Mouse (Mus musculus): Measurements from ENCODE around the gene Zmynd19. TPM values are rescaled to one million over a fixed set of nuclear protein-coding genes. Genes with fewer than 3 reads are reported as not detected.
"Not testable (repeated sequence)": the region's sequence is repeated elsewhere in the genome, so short reads cannot be mapped to it uniquely, and the experiment has no call there.

Zmynd19 gene
- polyA plus RNA-seq, 1 experiment from 2014 or later, result 22.4 TPM

DNA sequence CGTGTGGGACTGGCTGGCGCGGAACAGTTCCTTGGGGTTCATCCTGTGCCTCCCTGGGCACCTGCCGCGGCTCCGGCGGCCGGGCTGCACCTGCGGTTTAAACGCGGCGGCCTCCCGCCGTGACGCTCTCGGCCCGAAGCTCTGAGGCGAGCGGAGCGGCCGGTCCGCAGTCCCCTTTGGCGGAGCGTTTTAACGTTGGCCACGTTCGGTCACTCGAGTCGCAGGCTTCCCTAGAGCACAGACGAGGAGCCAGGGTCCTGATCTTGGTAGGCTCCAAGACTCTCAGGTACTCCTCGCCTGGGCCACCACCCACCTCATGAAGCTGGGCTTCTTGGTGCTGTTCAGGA is 570 bp downstream of the Zmynd19 start:
- peak overlapping the region; percentile 78 for H3K9ac ChIP-seq
- H3K4me3 ChIP-seq, result peak overlapping the region; percentile 98
- peak overlapping the region; percentile 87 for H3K4me2 ChIP-seq (replicated peaks)
- H3K27me3 ChIP-seq, result no peaks in the 10 kb centered on the region
- peaks cover 9% of the 10 kb centered on the region; the same call in 1 of the 2 replicates for H3K4me1 ChIP-seq
- H3K36me3 ChIP-seq, result peaks cover 34% of the 10 kb centered on the region
- no peak overlapping the region for H3K27ac ChIP-seq
- WGBS, result 0% methylated on average over 22 of the region's 31 CpGs
- H3K9me3 ChIP-seq, result no peaks in the 10 kb centered on the region
- no peak for ATAC-seq (ENCODE audit: insufficient number of reproducible peaks, insufficient read depth, low FRiP score, low TSS enrichment)

DNA sequence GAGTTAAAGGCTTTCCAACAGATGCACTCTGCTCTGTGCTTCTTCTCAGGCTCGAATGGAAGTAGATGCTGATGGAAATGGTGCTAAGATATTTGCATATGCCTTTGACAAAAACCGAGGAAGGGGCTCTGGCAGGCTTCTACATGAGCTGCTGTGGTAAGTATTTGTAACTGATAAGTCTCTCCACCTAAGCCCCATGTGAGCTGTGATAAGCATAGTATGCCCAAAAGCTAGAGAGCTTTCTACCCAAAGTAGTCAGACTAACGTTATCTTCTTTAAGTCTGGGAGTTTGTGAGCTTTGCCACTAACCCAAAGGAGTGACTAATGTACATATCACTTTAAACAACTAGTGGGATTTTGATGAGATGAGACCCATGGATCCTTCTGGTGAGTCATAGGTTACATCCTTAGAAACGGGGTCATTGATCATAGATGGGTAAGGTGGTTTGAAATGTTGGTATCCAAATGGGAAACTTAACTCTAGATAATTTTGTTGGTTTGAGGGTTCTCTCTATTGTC is 3.0 kb downstream of the Zmynd19 start:
- Histone ChIP-seq H3K36me3 (peaks cover 57% of the 10 kb centered on the region), H3K9ac (no peak overlapping the region)

DNA sequence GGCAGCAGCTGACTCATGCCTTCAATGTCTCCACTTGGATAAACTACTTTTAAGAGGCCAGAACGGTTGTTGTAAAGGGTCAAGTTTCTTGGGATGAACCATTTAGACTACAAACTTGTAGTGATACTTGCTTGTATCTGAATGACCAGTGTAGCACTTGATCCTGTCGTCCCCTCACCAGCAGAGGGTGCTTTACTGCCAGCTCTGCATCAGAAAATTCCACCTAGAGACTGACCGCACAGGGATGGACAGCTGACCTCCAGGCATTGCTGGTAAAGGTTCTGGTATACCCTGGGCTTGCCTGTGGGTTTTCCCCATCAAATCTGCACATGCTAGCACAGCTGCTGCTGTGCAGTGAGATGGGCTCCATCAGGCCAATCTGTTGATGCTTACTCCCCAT is 11.3 kb downstream of the Zmynd19 start:
- Histone ChIP-seq H3K27me3 (no peaks in the 10 kb centered on the region), H3K4me2 (replicated peaks) (no peak overlapping the region), H3K9me3 (no peaks in the 10 kb centered on the region), H3K4me3 (no peak overlapping the region), H3K9ac (no peak overlapping the region), H3K27ac (no peak overlapping the region), H3K36me3 (peaks cover 59% of the 10 kb centered on the region), H3K4me1 (peaks cover 5% of the 10 kb centered on the region)
- 28% methylated on average over 3 of the region's 3 CpGs for WGBS
- ATAC-seq (ENCODE audit: insufficient number of reproducible peaks, insufficient read depth, low FRiP score, low TSS enrichment), result 0 out of 2 replicates have a peak, but pooled peaks have one; percentile 23

More for the DNA sequence above, 3.0 kb downstream of the Zmynd19 start:
- H3K4me1 ChIP-seq, result peaks cover 9% of the 10 kb centered on the region; the same call in 1 of the 2 replicates
- 88% methylated on average over 4 of the region's 4 CpGs for WGBS
- H3K9me3 ChIP-seq, result no peaks in the 10 kb centered on the region
- no peak overlapping the region for H3K27ac ChIP-seq
- no peak for ATAC-seq (ENCODE audit: insufficient number of reproducible peaks, insufficient read depth, low FRiP score, low TSS enrichment)
- H3K4me3 ChIP-seq, result no peak overlapping the region
- H3K4me2 ChIP-seq (replicated peaks), result no peak overlapping the region
- H3K27me3 ChIP-seq, result no peaks in the 10 kb centered on the region

DNA sequence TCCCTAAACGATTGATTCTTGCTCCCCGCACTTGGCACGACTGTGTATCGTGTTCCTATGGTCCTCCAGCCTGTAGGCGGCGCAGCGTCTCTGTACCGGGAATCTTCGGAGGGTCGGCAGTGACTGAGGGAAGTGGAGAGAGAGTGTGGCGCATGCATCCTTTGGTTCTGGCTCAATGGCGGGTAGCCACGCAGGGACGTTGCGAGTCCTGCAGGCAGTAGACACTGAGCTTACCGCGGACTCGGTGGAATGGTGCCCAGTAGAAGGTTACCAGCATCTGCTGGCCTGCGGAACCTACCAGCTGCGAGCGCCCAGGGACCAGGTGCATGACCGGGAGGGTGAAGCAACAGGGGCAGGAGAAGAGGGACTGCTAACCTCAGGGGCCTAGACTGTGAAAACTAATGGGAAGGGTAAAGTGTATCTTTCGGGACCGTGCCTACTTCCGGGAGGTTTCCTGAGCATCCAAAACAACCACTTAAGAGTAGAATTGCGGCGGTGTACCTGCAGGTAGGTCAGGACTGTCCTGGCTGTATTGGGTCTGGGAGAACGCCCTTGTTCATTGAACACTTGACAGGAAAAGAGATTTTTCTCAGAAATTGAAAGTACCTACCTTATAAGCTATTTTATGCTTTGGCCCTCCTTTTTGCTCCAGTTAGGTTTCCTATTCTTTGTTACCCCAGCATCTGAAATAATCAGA is 12.9 kb downstream of the Zmynd19 start, which contains the start of gene Dph7:
TSS of gene Dph7 (plus strand) at position 97 of the 697 bp plus-strand sequence.
- Histone ChIP-seq H3K27ac (no peak within 1 kb of the TSS), H3K9ac (peak within 1 kb of the TSS; percentile 78), H3K4me3 (peak within 1 kb of the TSS; percentile 74), H3K27me3 (no peaks in the 10 kb centered on the region), H3K4me1 (peaks cover 5% of the 10 kb centered on the region), H3K4me2 (replicated peaks) (peak within 1 kb of the TSS; percentile 71), H3K36me3 (peaks cover 54% of the 10 kb centered on the region), H3K9me3 (no peaks in the 10 kb centered on the region)
- WGBS, result 2% methylated on average over 28 of the region's 28 CpGs
- peak; percentile 77 for ATAC-seq (ENCODE audit: insufficient number of reproducible peaks, insufficient read depth, low FRiP score, low TSS enrichment)

DNA sequence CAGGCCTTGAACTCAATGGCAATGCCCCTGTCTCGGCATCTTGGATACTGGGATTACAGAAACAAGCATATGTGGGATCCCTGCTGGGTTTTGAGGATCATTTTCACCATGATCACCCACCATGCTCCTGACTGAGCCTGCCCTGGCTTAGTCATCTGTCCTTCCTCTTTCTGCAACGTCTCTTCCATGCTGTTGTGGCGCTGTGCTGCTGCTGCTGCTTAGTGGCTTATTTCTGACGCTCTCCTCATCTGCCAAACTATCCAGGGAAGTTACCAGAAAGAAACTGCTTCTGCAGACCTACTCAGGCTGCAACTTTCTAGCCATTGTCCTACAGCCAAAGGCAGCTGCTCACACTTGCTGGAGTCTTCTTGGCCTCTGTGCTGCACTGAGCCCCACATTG is 20.8 kb downstream of the Zmynd19 start:
- Histone ChIP-seq H3K27me3 (no peaks in the 10 kb centered on the region), H3K4me3 (no peak overlapping the region), H3K36me3 (peaks cover 70% of the 10 kb centered on the region), H3K9me3 (no peaks in the 10 kb centered on the region), H3K4me2 (replicated peaks) (no peak overlapping the region), H3K9ac (no peak overlapping the region), H3K4me1 (peaks cover 11% of the 10 kb centered on the region; the same call in 1 of the 2 replicates), H3K27ac (no peak overlapping the region)
- ATAC-seq (ENCODE audit: insufficient number of reproducible peaks, insufficient read depth, low FRiP score, low TSS enrichment), result no peak
- 89% methylated on average over 4 of the region's 4 CpGs for WGBS

DNA sequence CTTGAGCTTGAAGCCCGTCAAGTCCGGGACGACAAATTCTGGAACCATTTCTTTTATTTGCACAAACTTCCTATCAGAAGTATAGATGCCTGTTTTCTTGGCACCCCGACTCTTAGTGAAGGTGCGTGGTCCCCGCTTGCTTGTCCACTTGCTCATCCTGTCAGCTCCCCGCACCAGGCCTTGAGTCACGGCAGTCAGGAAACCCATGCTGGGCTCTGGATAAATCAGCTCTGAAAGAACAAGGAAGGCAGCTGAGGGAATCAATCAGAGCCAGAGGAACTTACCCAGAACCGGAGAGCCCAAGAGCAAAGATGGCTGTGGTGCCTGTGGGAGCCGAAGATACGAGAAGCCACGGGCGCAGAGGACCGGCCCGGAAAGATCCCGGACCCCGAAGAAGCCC is 24.9 kb downstream of the Zmynd19 start:
- Histone ChIP-seq H3K4me2 (replicated peaks) (peak overlapping the region; percentile 94), H3K4me1 (peaks cover 17% of the 10 kb centered on the region; the same call in 1 of the 2 replicates), H3K27ac (peak overlapping the region; percentile 93), H3K4me3 (peak overlapping the region; percentile 80), H3K36me3 (peaks cover 38% of the 10 kb centered on the region), H3K9ac (peak overlapping the region; percentile 71)
- not testable (repeated sequence) for H3K9me3 ChIP-seq; H3K27me3 ChIP-seq; ATAC-seq (ENCODE audit: insufficient number of reproducible peaks, insufficient read depth, low FRiP score, low TSS enrichment)
- WGBS, result 1% methylated on average over 17 of the region's 17 CpGs

DNA sequence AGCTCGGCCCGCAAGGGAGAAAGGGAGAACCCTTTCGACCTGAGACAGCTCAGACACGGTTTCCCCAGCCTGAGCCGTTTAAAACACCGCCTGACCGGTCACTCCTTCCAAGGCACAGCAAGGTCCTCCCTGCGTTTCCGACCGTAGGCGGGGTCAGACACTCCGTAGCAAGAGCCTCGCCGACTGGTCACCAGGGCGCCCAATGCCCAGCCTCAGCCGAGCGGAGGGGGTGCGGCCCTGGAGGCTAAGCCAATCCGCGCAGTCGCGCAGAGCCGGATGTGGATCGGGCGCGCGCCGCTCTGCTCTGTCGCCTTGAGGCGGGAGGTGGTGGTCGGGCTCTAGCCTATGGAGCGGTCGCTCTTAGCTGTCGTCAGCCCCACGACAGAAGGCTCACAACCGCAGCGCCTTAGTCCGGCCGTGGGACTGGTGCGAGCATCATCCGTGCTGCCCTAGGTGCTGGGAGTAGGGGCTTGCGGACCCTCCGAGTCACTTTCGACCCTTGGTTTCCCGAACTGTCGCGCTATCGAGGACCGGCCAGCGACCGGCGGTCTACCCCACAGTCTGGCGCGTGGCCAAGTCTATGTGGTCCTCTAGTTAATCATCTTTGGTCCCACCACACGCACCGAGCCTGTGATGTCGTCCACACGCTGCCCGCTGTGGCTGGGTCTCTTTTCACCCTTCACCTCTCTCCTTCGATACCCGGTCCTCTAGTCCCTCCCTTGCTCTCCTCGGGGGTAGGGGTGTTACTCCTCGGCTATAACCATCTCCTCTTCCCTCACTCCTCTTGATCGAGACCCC is 25.5 kb downstream of the Zmynd19 start, which contains the start of gene Mrpl41:
TSS of gene Mrpl41 (minus strand) at position 193 of the 798 bp plus-strand sequence.
- ATAC-seq (ENCODE audit: insufficient number of reproducible peaks, insufficient read depth, low FRiP score, low TSS enrichment), result peak; percentile 99
- peak within 1 kb of the TSS; percentile 80 for H3K4me3 ChIP-seq
- H3K9me3 ChIP-seq, result no peaks in the 10 kb centered on the region
- H3K36me3 ChIP-seq, result peaks cover 32% of the 10 kb centered on the region
- H3K4me1 ChIP-seq, result peaks cover 17% of the 10 kb centered on the region; the same call in 1 of the 2 replicates
- peak within 1 kb of the TSS; percentile 93 for H3K27ac ChIP-seq
- peak within 1 kb of the TSS; percentile 94 for H3K4me2 ChIP-seq (replicated peaks)
- under 1% methylated on average over 64 of the region's 64 CpGs for WGBS
- peak within 1 kb of the TSS; percentile 71 for H3K9ac ChIP-seq
- H3K27me3 ChIP-seq, result no peaks in the 10 kb centered on the region

DNA sequence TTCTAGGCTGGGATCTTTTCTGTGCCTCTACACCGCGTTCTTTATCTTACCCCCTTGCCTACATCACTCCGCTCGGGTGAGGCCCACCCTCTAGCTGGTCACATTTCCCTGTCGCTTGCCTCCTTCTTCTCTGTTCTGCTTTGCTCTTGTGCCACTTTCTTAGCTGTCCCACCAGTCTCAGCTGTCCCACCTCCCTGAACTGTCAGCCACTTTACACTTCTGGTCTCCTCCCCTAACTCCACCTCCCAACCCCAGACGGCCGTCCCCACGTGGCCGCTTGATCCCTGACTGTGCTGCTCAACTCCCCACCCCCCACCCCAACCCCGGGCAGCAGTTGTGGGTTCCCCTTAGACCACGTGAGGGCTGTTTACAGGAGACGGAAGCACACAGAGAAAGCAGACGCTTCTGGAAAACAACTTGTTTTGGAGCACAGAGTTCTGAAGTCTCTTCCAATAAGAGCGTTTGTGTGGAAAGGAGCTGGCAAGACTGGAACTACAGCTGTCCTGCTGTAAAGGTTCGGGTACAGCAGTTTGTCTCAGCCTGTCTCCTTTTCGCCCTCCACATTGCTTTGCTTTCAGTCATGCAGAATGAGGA is 26.2 kb downstream of the Zmynd19 start, which contains the start of gene Pnpla7:
TSS of gene Pnpla7 (plus strand) at position 330 of the 594 bp plus-strand sequence.
- 1% methylated on average over 16 of the region's 16 CpGs for WGBS
- Histone ChIP-seq H3K27me3 (no peaks in the 10 kb centered on the region), H3K4me2 (replicated peaks) (peak within 1 kb of the TSS; percentile 94), H3K9me3 (no peaks in the 10 kb centered on the region), H3K4me1 (peaks cover 17% of the 10 kb centered on the region; the same call in 1 of the 2 replicates), H3K9ac (peak within 1 kb of the TSS; percentile 71), H3K4me3 (peak within 1 kb of the TSS; percentile 80), H3K27ac (peak within 1 kb of the TSS; percentile 93), H3K36me3 (peaks cover 25% of the 10 kb centered on the region)
- peak; percentile 32; the same call in 1 of the 2 replicates for ATAC-seq (ENCODE audit: insufficient number of reproducible peaks, insufficient read depth, low FRiP score, low TSS enrichment)

DNA sequence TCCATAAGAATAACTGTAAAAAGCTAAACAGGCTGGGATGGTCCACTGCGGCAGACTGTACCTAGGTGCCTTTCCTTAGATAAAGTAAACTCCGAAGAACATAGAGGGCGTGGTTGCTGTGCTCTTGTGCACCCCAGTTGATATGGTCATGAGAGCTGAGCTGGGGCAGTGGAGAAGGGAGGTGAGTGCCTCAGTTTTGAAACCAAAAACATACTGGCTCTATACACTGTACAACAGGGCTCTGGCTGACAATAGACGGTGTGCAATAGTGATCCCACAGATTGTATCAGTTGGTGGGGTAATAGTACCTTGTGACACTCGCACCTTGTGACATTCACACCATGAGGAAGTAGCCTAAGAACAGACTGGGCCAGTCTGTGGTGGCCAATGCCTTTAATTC is 27.4 kb downstream of the Zmynd19 start:
- Histone ChIP-seq H3K4me3 (no peak overlapping the region), H3K27ac (no peak overlapping the region), H3K9ac (no peak overlapping the region), H3K4me2 (replicated peaks) (no peak overlapping the region), H3K27me3 (no peaks in the 10 kb centered on the region), H3K4me1 (peaks cover 17% of the 10 kb centered on the region; the same call in 1 of the 2 replicates), H3K36me3 (peaks cover 13% of the 10 kb centered on the region), H3K9me3 (no peaks in the 10 kb centered on the region)
- no peak for ATAC-seq (ENCODE audit: insufficient number of reproducible peaks, insufficient read depth, low FRiP score, low TSS enrichment)
- 90% methylated on average over 5 of the region's 5 CpGs for WGBS

DNA sequence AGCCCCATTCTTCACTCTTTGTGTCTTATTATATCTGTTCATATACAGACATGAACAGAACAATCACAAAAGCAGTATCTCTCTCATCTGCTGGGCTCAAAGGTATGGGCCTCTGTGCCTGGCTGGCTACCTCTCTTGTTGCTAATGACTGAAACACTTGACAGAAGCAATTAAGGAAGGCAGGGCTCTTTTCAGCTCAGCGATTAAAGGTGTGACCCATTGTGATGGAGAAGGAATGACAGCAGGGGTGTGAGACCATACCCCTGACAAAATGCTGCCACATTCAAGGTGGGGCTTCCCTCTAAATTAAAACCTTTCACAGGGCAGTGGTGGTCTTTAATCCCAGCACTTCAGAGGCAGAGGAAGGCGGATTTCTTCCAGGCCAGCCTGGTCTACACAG is 38.2 kb downstream of the Zmynd19 start:
- no peaks in the 10 kb centered on the region for H3K36me3 ChIP-seq
- H3K27me3 ChIP-seq, result no peaks in the 10 kb centered on the region
- 67% methylated on average over 2 of the region's 2 CpGs for WGBS
- no peak overlapping the region for H3K9ac ChIP-seq
- ATAC-seq (ENCODE audit: insufficient number of reproducible peaks, insufficient read depth, low FRiP score, low TSS enrichment), result no peak
- no peaks in the 10 kb centered on the region for H3K9me3 ChIP-seq
- no peak overlapping the region for H3K4me2 ChIP-seq (replicated peaks)
- H3K4me3 ChIP-seq, result no peak overlapping the region
- H3K27ac ChIP-seq, result no peak overlapping the region
- H3K4me1 ChIP-seq, result no peaks in the 10 kb centered on the region

DNA sequence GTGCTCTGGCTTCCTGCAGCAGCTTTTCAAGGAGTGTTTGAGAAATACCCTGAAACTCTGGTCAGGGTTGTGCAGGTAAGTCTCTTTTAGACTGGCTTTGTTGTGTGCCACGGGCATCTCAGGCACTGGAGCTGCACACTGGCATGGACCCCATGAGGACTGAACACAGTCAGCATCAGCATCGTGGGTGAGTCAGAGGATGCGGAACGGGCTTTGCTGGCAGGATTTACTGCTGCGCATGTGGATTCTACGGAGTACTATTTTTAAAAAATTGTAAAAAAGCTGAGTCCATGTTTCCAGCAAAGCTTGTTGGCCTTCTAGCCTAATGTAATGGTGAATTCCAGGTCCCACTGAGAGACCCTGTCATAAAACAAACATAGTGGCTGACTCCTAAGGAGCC is 45.7 kb downstream of the Zmynd19 start:
- no peaks in the 10 kb centered on the region for H3K9me3 ChIP-seq
- H3K36me3 ChIP-seq, result no peaks in the 10 kb centered on the region
- no peak for ATAC-seq (ENCODE audit: insufficient number of reproducible peaks, insufficient read depth, low FRiP score, low TSS enrichment)
- H3K27me3 ChIP-seq, result no peaks in the 10 kb centered on the region
- no peak overlapping the region for H3K9ac ChIP-seq
- no peaks in the 10 kb centered on the region for H3K4me1 ChIP-seq
- WGBS, result 91% methylated on average over 6 of the region's 6 CpGs
- no peak overlapping the region for H3K4me3 ChIP-seq
- H3K27ac ChIP-seq, result no peak overlapping the region
- no peak overlapping the region for H3K4me2 ChIP-seq (replicated peaks)
